Mouse (Mus musculus): ENCODE data around the gene Ush1g. TPM values are rescaled to one million over a fixed set of nuclear protein-coding genes. Genes with fewer than 3 reads are reported as not detected.

Gene Ush1g
- total and polyA plus RNA-seq, 3 experiments, result not detected

DNA sequence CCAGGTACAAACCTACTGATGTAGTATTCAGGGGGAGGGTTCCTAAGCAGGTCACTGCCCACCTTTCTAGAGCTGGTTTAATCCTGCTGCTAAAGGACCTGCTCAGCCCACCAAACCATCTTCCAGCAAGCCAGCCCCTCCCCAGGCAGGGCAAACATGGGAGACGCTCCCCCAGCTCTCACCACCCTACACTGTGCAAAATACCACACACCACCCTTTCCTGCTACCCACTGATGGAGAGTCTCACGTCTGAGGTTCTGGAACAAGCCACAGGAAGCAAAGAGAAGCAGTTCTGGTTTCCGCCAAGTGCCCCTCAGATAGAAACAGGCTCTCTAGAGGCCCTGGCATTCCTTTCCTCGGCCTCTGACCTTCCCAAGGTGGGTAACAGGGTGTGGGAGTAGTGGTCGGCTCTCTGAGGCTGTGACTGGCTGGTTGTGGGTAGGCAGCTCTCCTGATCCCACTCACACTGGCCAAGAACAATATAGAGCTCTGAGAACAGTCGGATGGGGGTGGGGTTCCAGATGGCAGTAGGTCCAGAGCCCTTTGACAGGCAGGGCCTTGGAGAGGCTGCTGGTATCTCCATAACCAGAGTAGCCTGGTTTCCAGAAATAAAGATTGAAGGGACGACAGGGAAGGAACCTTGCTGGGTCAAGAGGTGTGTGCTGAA is 44.3 kb upstream of the Ush1g start:
- no peak overlapping the region for H3K9ac ChIP-seq (ENCODE audit: control insufficient read depth, low read depth, low read length, poor library complexity, severe bottlenecking)
- no peak overlapping the region for H3K4me3 ChIP-seq (ENCODE audit: control insufficient read depth in 1 of 2, insufficient read depth in 1 of 2, low read depth in 2 of 2, low read length in 2 of 2)
- no peaks in the 10 kb centered on the region for H3K79me2 ChIP-seq (ENCODE audit: control insufficient read depth, insufficient read depth, low read length, poor library complexity)
- H3K9me3 ChIP-seq (replicated peaks; ENCODE audit: insufficient read depth, low read length), result no peaks in the 10 kb centered on the region
- H3K27ac ChIP-seq (ENCODE audit: control insufficient read depth, low read depth, low read length), result no peak overlapping the region
- H3K36me3 ChIP-seq (ENCODE audit: control insufficient read depth in 1 of 2, insufficient read depth in 2 of 2, low read length in 2 of 2), result peaks cover 0 to 5% of the 10 kb centered on the region in 2 experiments; a peak in 2 of 4 replicates
- H3K27me3 ChIP-seq (ENCODE audit: control insufficient read depth in 1 of 2, insufficient read depth in 2 of 2, low read length in 2 of 2), result no peaks in the 10 kb centered on the region; a peak in 2 of 4 replicates
- no peak for TF ChIP-seq ZKSCAN1 (IDR thresholded peaks at IDR 0.05; ENCODE audit: low read depth, low read length)
- TF ChIP-seq NELFE (IDR thresholded peaks at IDR 0.05; ENCODE audit: low read depth, low read length), result no peak
- no peak for TF ChIP-seq KAT2A (conservative IDR thresholded peaks at IDR 0.05; ENCODE audit: low read depth, low read length)
- TF ChIP-seq RAD21 (IDR thresholded peaks at IDR 0.05; ENCODE audit: low read depth, low read length), result no peak
- TF ChIP-seq POLR2AphosphoS5 (IDR thresholded peaks at IDR 0.05; ENCODE audit: borderline replicate concordance, low read depth, low read length), result no peak
- no peak for TF ChIP-seq ZMIZ1 (IDR thresholded peaks at IDR 0.05; ENCODE audit: low read depth, low read length)
- TF ChIP-seq USF2 (IDR thresholded peaks at IDR 0.05; ENCODE audit: borderline replicate concordance in 1 of 2, insufficient read depth in 1 of 2, low read depth in 1 of 2, low read length in 2 of 2), result no peak
- no peak for TF ChIP-seq GATA1 (IDR thresholded peaks at IDR 0.05; ENCODE audit: low read depth, low read length)
- TF ChIP-seq ETS1 (IDR thresholded peaks at IDR 0.05; ENCODE audit: low read depth, low read length), result no peak
- H3K4me1 ChIP-seq (ENCODE audit: control insufficient read depth in 1 of 2, insufficient read depth in 2 of 2, low read length in 2 of 2), result peaks cover 3 to 9% of the 10 kb centered on the region in 2 experiments; a peak in 3 of 4 replicates
- no peak for DNase-seq (ENCODE audit: low read depth, low spot score)

DNA sequence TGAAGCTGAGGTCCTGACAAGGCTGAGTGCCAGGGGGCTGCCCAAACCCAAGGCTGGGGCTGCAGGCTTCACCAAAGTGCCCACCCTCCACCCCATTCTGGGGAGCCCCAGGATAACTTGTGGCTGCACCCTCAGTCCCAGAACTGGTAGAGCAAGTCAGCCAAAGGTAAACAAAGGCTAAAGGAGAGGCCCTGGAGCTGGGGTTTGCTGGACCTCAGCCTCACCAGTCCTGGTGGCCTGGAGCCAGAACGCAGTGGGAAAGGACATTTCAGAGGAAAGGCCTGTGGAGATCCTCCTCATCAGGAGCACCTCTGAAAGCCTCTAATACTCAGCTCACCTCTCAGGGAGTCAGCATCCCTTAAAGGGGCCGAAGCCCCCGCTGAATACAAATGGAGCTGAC is 42.3 kb upstream of the Ush1g start:
- Histone ChIP-seq H3K4me1 (ENCODE audit: control insufficient read depth in 1 of 2, insufficient read depth in 2 of 2, low read length in 2 of 2) (peaks cover 3 to 17% of the 10 kb centered on the region in 2 experiments; a peak in 3 of 4 replicates), H3K27ac (ENCODE audit: control insufficient read depth, low read depth, low read length) (no peak overlapping the region), H3K4me3 (ENCODE audit: control insufficient read depth in 1 of 2, insufficient read depth in 1 of 2, low read depth in 2 of 2, low read length in 2 of 2) (no peak overlapping the region), H3K27me3 (ENCODE audit: control insufficient read depth in 1 of 2, insufficient read depth in 2 of 2, low read length in 2 of 2) (no peaks in the 10 kb centered on the region; a peak in 1 of 4 replicates), H3K79me2 (ENCODE audit: control insufficient read depth, insufficient read depth, low read length, poor library complexity) (no peaks in the 10 kb centered on the region), H3K9ac (ENCODE audit: control insufficient read depth, low read depth, low read length, poor library complexity, severe bottlenecking) (no peak overlapping the region), H3K36me3 (ENCODE audit: control insufficient read depth in 1 of 2, insufficient read depth in 2 of 2, low read length in 2 of 2) (peaks cover 0 to 5% of the 10 kb centered on the region in 2 experiments; a peak in 2 of 4 replicates), H3K9me3 (replicated peaks; ENCODE audit: insufficient read depth, low read length) (no peaks in the 10 kb centered on the region)
- no peak for TF ChIP-seq ETS1 (IDR thresholded peaks at IDR 0.05; ENCODE audit: low read depth, low read length)
- TF ChIP-seq MYB (IDR thresholded peaks at IDR 0.05; ENCODE audit: low read depth, low read length), result no peak
- no peak for DNase-seq (ENCODE audit: low read depth, low spot score)

DNA sequence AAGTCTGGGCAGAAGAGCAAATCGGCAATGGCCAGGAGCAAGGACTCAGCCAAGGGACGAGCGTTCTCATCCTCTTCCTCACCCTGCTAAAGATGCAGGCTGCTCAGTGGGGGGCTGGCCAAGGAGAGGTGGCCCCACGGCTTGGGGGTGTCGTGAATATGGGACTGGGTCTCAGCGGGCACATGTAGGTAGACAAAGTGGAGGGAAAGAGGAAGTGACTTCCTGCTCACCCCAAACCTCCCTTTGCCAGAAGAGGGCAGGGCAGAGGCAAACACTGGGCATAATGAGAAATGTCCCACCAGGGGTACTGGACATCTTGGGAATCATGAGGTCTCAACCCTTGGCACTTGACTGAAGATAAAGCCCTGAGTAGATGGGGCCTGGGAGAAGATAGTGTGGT is 37.9 kb upstream of the Ush1g start:
- no peaks in the 10 kb centered on the region; a peak in 1 of 4 replicates for H3K27me3 ChIP-seq (ENCODE audit: control insufficient read depth in 1 of 2, insufficient read depth in 2 of 2, low read length in 2 of 2)
- TF ChIP-seq MAFK (IDR thresholded peaks at IDR 0.05; ENCODE audit: borderline replicate concordance, low read depth, low read length) (no peak), POLR2AphosphoS5 (IDR thresholded peaks at IDR 0.05; ENCODE audit: borderline replicate concordance, low read depth, low read length) (no peak), GABPA (IDR thresholded peaks at IDR 0.05; ENCODE audit: low read depth, low read length) (no peak), ZKSCAN1 (IDR thresholded peaks at IDR 0.05; ENCODE audit: low read depth, low read length) (no peak), BHLHE40 (IDR thresholded peaks at IDR 0.05; ENCODE audit: borderline replicate concordance, low read depth, low read length) (no peak), MEF2A (IDR thresholded peaks at IDR 0.05; ENCODE audit: extremely low read depth, insufficient replicate concordance, low read depth, low read length, poor library complexity, severe bottlenecking) (no peak), MAZ (IDR thresholded peaks at IDR 0.05; ENCODE audit: low read depth, low read length) (no peak), USF2 (IDR thresholded peaks at IDR 0.05; ENCODE audit: borderline replicate concordance in 1 of 2, insufficient read depth in 1 of 2, low read depth in 1 of 2, low read length in 2 of 2) (no peak), CHD2 (IDR thresholded peaks at IDR 0.05; ENCODE audit: low read length) (no peak), ETS1 (IDR thresholded peaks at IDR 0.05; ENCODE audit: low read depth, low read length) (no peak), SMC3 (IDR thresholded peaks at IDR 0.05; ENCODE audit: low read depth, low read length) (peak; percentile 74), GATA1 (IDR thresholded peaks at IDR 0.05; ENCODE audit: low read depth, low read length) (no peak), TCF12 (IDR thresholded peaks at IDR 0.05; ENCODE audit: low read depth, low read length) (no peak), HCFC1 (IDR thresholded peaks at IDR 0.05; ENCODE audit: low read depth, low read length) (no peak), MXI1 (IDR thresholded peaks at IDR 0.05; ENCODE audit: low read depth, low read length) (no peak), CHD1 (IDR thresholded peaks at IDR 0.05; ENCODE audit: low read depth, low read length) (no peak), NRF1 (IDR thresholded peaks at IDR 0.05; ENCODE audit: insufficient read depth, low read depth, low read length, poor library complexity, severe bottlenecking) (no peak)

More for the DNA sequence above, 37.9 kb upstream of the Ush1g start:
- Histone ChIP-seq H3K79me2 (ENCODE audit: control insufficient read depth, insufficient read depth, low read length, poor library complexity) (no peaks in the 10 kb centered on the region), H3K27ac (ENCODE audit: control insufficient read depth, low read depth, low read length) (no peak overlapping the region), H3K4me3 (ENCODE audit: control insufficient read depth in 1 of 2, insufficient read depth in 1 of 2, low read depth in 2 of 2, low read length in 2 of 2) (no peak overlapping the region), H3K36me3 (ENCODE audit: control insufficient read depth in 1 of 2, insufficient read depth in 2 of 2, low read length in 2 of 2) (no peaks in the 10 kb centered on the region; a peak in 1 of 4 replicates), H3K4me1 (ENCODE audit: control insufficient read depth in 1 of 2, insufficient read depth in 2 of 2, low read length in 2 of 2) (peaks cover 0 to 13% of the 10 kb centered on the region in 2 experiments; a peak in 2 of 4 replicates), H3K9me3 (replicated peaks; ENCODE audit: insufficient read depth, low read length) (no peaks in the 10 kb centered on the region), H3K9ac (ENCODE audit: control insufficient read depth, low read depth, low read length, poor library complexity, severe bottlenecking) (no peak overlapping the region)
- DNase-seq (ENCODE audit: low read depth, low spot score), result peak; percentile 65

All from MEL (cell line).